Mouse (Mus musculus) CH12.LX (cell line): ENCODE data around the gene Avpr1a. TPM values are rescaled to one million over a fixed set of nuclear protein-coding genes. Genes with fewer than 3 reads are reported as not detected.

ENCODE experiments used
- DNase-seq: peaks from one replicate; pipeline ENCODE4 v3.0.0-alpha.2; 2013; ENCODE audit errors: extremely low read depth
- H3K27ac ChIP-seq: 2 replicates; pipeline ENCODE4 v1.5.1; 2012; ENCODE audit warnings: low read depth, mild to moderate bottlenecking, control low read depth, moderate library complexity; ENCODE audit not compliant: insufficient read depth
- H3K27me3 ChIP-seq: replicated peaks from 2 replicates; pipeline ENCODE3; 2012; ENCODE audit warnings: inconsistent platforms
- H3K36me3 ChIP-seq, 2 experiments: replicated peaks in 1 of 2; 2 replicates each; pipeline versions ENCODE3 to v1.6.1; 2012; ENCODE audit warnings: inconsistent platforms in 1 of 2, low read length in 1 of 2, mild to moderate bottlenecking in 1 of 2, mixed read lengths in 1 of 2, moderate library complexity in 1 of 2; ENCODE audit not compliant: control insufficient read depth in 1 of 2, insufficient read depth in 1 of 2
- H3K4me1 ChIP-seq, 2 experiments: 2 replicates each; pipeline ENCODE4 v1.6.1; 2012; ENCODE audit warnings: inconsistent platforms in 1 of 2, moderate library complexity in 1 of 2; ENCODE audit not compliant: insufficient read depth in 2 of 2, control insufficient read depth in 1 of 2
- H3K4me2 ChIP-seq: 2 replicates; pipeline ENCODE4 v1.6.1; 2012; ENCODE audit warnings: low read depth, mild to moderate bottlenecking, control low read depth; ENCODE audit not compliant: poor library complexity, insufficient read depth, severe bottlenecking
- H3K4me3 ChIP-seq, 3 experiments: fragments of 150-350 bp in 1 of 3; sonication (generic) in 1 of 3; replicated peaks in 1 of 3; 2 replicates each; pipeline versions ENCODE3 to v1.5.1; 2011 to 2012; ENCODE audit warnings: low read depth in 2 of 3, low read length in 2 of 3, mild to moderate bottlenecking in 2 of 3, moderate library complexity in 2 of 3, control low read depth in 1 of 3, improper control_type of control experiment in 1 of 3, inconsistent platforms in 1 of 3, mixed read lengths in 1 of 3; ENCODE audit not compliant: poor library complexity in 1 of 3
- H3K79me2 ChIP-seq: replicated peaks from 2 replicates; pipeline ENCODE4 v1.6.1; 2012; ENCODE audit warnings: mild to moderate bottlenecking, moderate library complexity; ENCODE audit not compliant: control insufficient read depth, poor library complexity, insufficient read depth, severe bottlenecking; ENCODE audit errors: extremely low read depth
- H3K9ac ChIP-seq: 2 replicates; pipeline ENCODE4 v1.6.1; 2012; ENCODE audit warnings: low read depth, mild to moderate bottlenecking, control low read depth, moderate library complexity; ENCODE audit not compliant: insufficient read depth
- H3K9me3 ChIP-seq: replicated peaks from 2 replicates; pipeline ENCODE3; 2012; ENCODE audit warnings: low read length, inconsistent platforms, mixed read lengths
- BHLHE40 ChIP-seq: IDR thresholded peaks from 2 replicates; pipeline ENCODE4 v1.6.1; 2011; ENCODE audit warnings: mild to moderate bottlenecking, low read depth, low read length, improper control_type of control experiment
- CTCF ChIP-seq, 2 experiments: IDR thresholded peaks in 1 of 2; conservative IDR thresholded peaks in 1 of 2; 2 replicates each; pipeline ENCODE4 v1.5.1; 2011 to 2012; ENCODE audit warnings: low read depth in 2 of 2, low read length in 2 of 2, improper control_type of control experiment in 1 of 2, inconsistent platforms in 1 of 2, mild to moderate bottlenecking in 1 of 2, moderate library complexity in 1 of 2
- E2F4 ChIP-seq: IDR thresholded peaks from 2 replicates; pipeline ENCODE4 v1.6.1; 2011; ENCODE audit warnings: low read depth, low read length, improper control_type of control experiment; ENCODE audit not compliant: insufficient replicate concordance
- ELF1 ChIP-seq: IDR thresholded peaks from 2 replicates; pipeline ENCODE4 v1.6.1; 2014; ENCODE audit warnings: low read depth, mild to moderate bottlenecking, inconsistent platforms, low read length, improper control_type of control experiment
- EP300 ChIP-seq: IDR thresholded peaks from 2 replicates; pipeline ENCODE4 v1.6.1; 2011; ENCODE audit warnings: low read length, improper control_type of control experiment
- ETS1 ChIP-seq: conservative IDR thresholded peaks from 2 replicates; pipeline ENCODE4 v1.6.1; 2012; ENCODE audit warnings: low read depth, mild to moderate bottlenecking, inconsistent platforms, low read length, improper control_type of control experiment, moderate library complexity
- GABPA ChIP-seq: IDR thresholded peaks from 2 replicates; pipeline ENCODE4 v1.6.1; 2012; ENCODE audit warnings: low read depth, low read length, improper control_type of control experiment, inconsistent platforms; ENCODE audit not compliant: insufficient replicate concordance
- IRF4 ChIP-seq: IDR thresholded peaks from 2 replicates; pipeline ENCODE4 v1.6.1; 2014; ENCODE audit warnings: low read depth, mild to moderate bottlenecking, inconsistent platforms, low read length, improper control_type of control experiment
- JUN ChIP-seq: IDR thresholded peaks from 2 replicates; pipeline ENCODE4 v1.6.1; 2011; ENCODE audit warnings: low read depth, mild to moderate bottlenecking, low read length, improper control_type of control experiment, moderate library complexity; ENCODE audit not compliant: insufficient read depth
- JUND ChIP-seq: conservative IDR thresholded peaks from 2 replicates; pipeline ENCODE4 v1.6.1; 2011; ENCODE audit warnings: low read depth, low read length, improper control_type of control experiment
- MAFK ChIP-seq: IDR thresholded peaks from 2 replicates; pipeline ENCODE4 v1.6.1; 2011; ENCODE audit warnings: low read length, improper control_type of control experiment; ENCODE audit not compliant: insufficient replicate concordance
- MXI1 ChIP-seq: IDR thresholded peaks from 2 replicates; pipeline ENCODE4 v1.6.1; 2011; ENCODE audit warnings: mild to moderate bottlenecking, low read depth, low read length, improper control_type of control experiment
- MYC ChIP-seq: IDR thresholded peaks from 2 replicates; pipeline ENCODE4 v1.6.1; 2011; ENCODE audit warnings: low read depth, mild to moderate bottlenecking, improper control_type of control experiment, low read length
- NRF1 ChIP-seq: IDR thresholded peaks from 2 replicates; pipeline ENCODE4 v1.6.1; 2014; ENCODE audit warnings: low read depth, mild to moderate bottlenecking, inconsistent platforms, low read length, improper control_type of control experiment, moderate library complexity
- POLR2A ChIP-seq: IDR thresholded peaks from 2 replicates; pipeline ENCODE4 v1.6.1; 2011; ENCODE audit warnings: low read depth, mild to moderate bottlenecking, improper control_type of control experiment, low read length
- RAD21 ChIP-seq: IDR thresholded peaks from 2 replicates; pipeline ENCODE4 v1.6.1; 2011; ENCODE audit warnings: low read depth, mild to moderate bottlenecking, low read length, improper control_type of control experiment, moderate library complexity
- RCOR1 ChIP-seq: conservative IDR thresholded peaks from 2 replicates; pipeline ENCODE4 v1.6.1; 2012; ENCODE audit warnings: low read depth, mild to moderate bottlenecking, inconsistent platforms, low read length, improper control_type of control experiment
- SIN3A ChIP-seq: IDR thresholded peaks from 2 replicates; pipeline ENCODE4 v1.6.1; 2012; ENCODE audit warnings: low read length, improper control_type of control experiment, inconsistent platforms
- SMC3 ChIP-seq: IDR thresholded peaks from 2 replicates; pipeline ENCODE4 v1.6.1; 2011; ENCODE audit warnings: low read depth, low read length, improper control_type of control experiment
- USF2 ChIP-seq: conservative IDR thresholded peaks from 2 replicates; pipeline ENCODE4 v1.6.1; 2011; ENCODE audit warnings: low read depth, low read length, improper control_type of control experiment
- ZMIZ1 ChIP-seq: IDR thresholded peaks from 2 replicates; pipeline ENCODE4 v1.6.1; 2012; ENCODE audit warnings: low read depth, mild to moderate bottlenecking, inconsistent platforms, low read length, improper control_type of control experiment
- dilution Hi-C: fragments of 300-500 bp; cut with MboI; formaldehyde crosslinking; loops from 2 replicates; pipeline ENCODE4 v1.14.3; 2020; ENCODE audit warnings: low sequenced_read_pairs; ENCODE audit not compliant: extremely low pct_unique_long_range_greater_than_20kb, extremely low pct_ligation_motif_present
- in situ Hi-C: fragments of 300-500 bp; cut with MboI; formaldehyde crosslinking; loops from 3 replicates; pipeline ENCODE4 v1.14.3; 2019; ENCODE audit warnings: low sequenced_read_pairs, low pct_ligation_motif_present, low pct_unique_long_range_greater_than_20kb, mixed read lengths
- polyA plus RNA-seq: library from polyadenylated mRNA; unstranded; fragments of >175 nt; gene quantifications from 2 replicates; pipeline ENCODE4 v1.2.1, GENCODE M21; 2012; ENCODE audit warnings: low read depth; ENCODE audit not compliant: insufficient read length
- total RNA-seq, 2 experiments: library from RNA; depleted of rRNA; stranded (reverse); fragments of 300-350 nt in 1 of 2; fragments of >200 nt in 1 of 2; gene quantifications; 2 replicates each; pipeline ENCODE4 v1.2.3; 2012 to 2014

The Avpr1a gene
- total and polyA plus RNA-seq, 3 experiments, result not detected

GRCm38 (mm10) chr10:122449856-122450255 is 1.6 kb downstream of the Avpr1a start:
- dilution Hi-C loops (no loop called here), in situ Hi-C loops (no loop called here)
- no peak overlapping the region for H3K9ac ChIP-seq
- H3K4me2 ChIP-seq, result no peak overlapping the region
- no peaks in the 10 kb centered on the region for H3K27me3 ChIP-seq
- no peak overlapping the region for H3K4me3 ChIP-seq
- peaks cover 0 to 6% of the 10 kb centered on the region in 2 experiments; a peak in 2 of 4 replicates for H3K4me1 ChIP-seq
- no peak for DNase-seq
- no peaks in the 10 kb centered on the region for H3K36me3 ChIP-seq
- TF ChIP-seq ZMIZ1 (no peak), USF2 (no peak), MYC (no peak), E2F4 (no peak), NRF1 (no peak), ETS1 (no peak), RCOR1 (no peak), MAFK (no peak), RAD21 (no peak), MXI1 (no peak), IRF4 (no peak), GABPA (no peak), BHLHE40 (no peak), CTCF (conservative IDR thresholded peaks at IDR 0.05 in 1 of 2, IDR thresholded peaks at IDR 0.05 in 1 of 2; ENCODE audit: low read depth in 2 of 2, low read length in 2 of 2) (no peak), POLR2A (no peak), ELF1 (no peak)
- TF ChIP-seq, all 38 proteins: peak for 0
- Histone ChIP-seq H3K27ac (no peak overlapping the region), H3K79me2 (no peaks in the 10 kb centered on the region), H3K9me3 (peaks cover 12% of the 10 kb centered on the region)

GRCm38 (mm10) chr10:122453466-122453865 is 5.2 kb downstream of the Avpr1a start:
- TF ChIP-seq SIN3A (no peak), JUN (no peak), EP300 (no peak), RAD21 (no peak), GABPA (no peak), JUND (no peak), ZMIZ1 (no peak), SMC3 (no peak), MXI1 (no peak)
- no peak for DNase-seq
- H3K79me2 ChIP-seq, result no peaks in the 10 kb centered on the region
- dilution Hi-C loops (no loop called here), in situ Hi-C loops (no loop called here)
- peaks cover 0 to 9% of the 10 kb centered on the region in 2 experiments; a peak in 2 of 4 replicates for H3K4me1 ChIP-seq
- H3K9me3 ChIP-seq, result peaks cover 11% of the 10 kb centered on the region
- no peaks in the 10 kb centered on the region for H3K36me3 ChIP-seq
- no peak overlapping the region for H3K4me3 ChIP-seq
- H3K27me3 ChIP-seq, result no peaks in the 10 kb centered on the region
- no peak overlapping the region for H3K4me2 ChIP-seq
- no peak overlapping the region for H3K27ac ChIP-seq
- H3K9ac ChIP-seq, result no peak overlapping the region
